Mouse (Mus musculus) ES-E14 (cell line): ENCODE measurements around the gene Bicral. TPM values are rescaled to one million over a fixed set of nuclear protein-coding genes. Genes with fewer than 3 reads are reported as not detected.

ENCODE experiments used
- DNase-seq: peaks from one replicate; pipeline ENCODE4 v3.0.0-alpha.2; 2013; ENCODE audit warnings: low read depth, low spot score
- H3K27ac ChIP-seq: 2 replicates; pipeline ENCODE4 v1.5.1; 2012; ENCODE audit warnings: low read depth, mild to moderate bottlenecking, low read length, moderate library complexity, mixed read lengths; ENCODE audit not compliant: poor library complexity, insufficient read depth, severe bottlenecking
- H3K36me3 ChIP-seq: 2 replicates; pipeline ENCODE4 v1.6.1; 2012; ENCODE audit warnings: mild to moderate bottlenecking, low read length, moderate library complexity, mixed read lengths; ENCODE audit not compliant: control insufficient read depth, poor library complexity, insufficient read depth, severe bottlenecking
- H3K4me1 ChIP-seq, 2 experiments: fragments of 150-350 bp in 1 of 2; sonication (generic) in 1 of 2; 2 replicates each; pipeline ENCODE4 v1.6.1; 2012; ENCODE audit warnings: low read length in 2 of 2, mild to moderate bottlenecking in 1 of 2, mixed read lengths in 1 of 2; ENCODE audit not compliant: control insufficient read depth in 2 of 2, insufficient read depth in 2 of 2, poor library complexity in 1 of 2
- H3K4me3 ChIP-seq, 2 experiments: fragments of 150-350 bp in 1 of 2; sonication (generic) in 1 of 2; 2 replicates each; pipeline ENCODE4 v1.5.1; 2012; ENCODE audit warnings: low read length in 2 of 2, low read depth in 1 of 2, mild to moderate bottlenecking in 1 of 2, mixed read lengths in 1 of 2; ENCODE audit not compliant: insufficient read depth in 1 of 2, poor library complexity in 1 of 2, severe bottlenecking in 1 of 2
- H3K9ac ChIP-seq: 2 replicates; pipeline ENCODE4 v1.6.1; 2012; ENCODE audit warnings: low read depth, mild to moderate bottlenecking, low read length, mixed read lengths; ENCODE audit not compliant: poor library complexity, insufficient read depth, severe bottlenecking
- H3K9me3 ChIP-seq: fragments of 150-350 bp; sonication (generic); 2 replicates; pipeline ENCODE4 v1.6.1; 2012; ENCODE audit warnings: low read depth, mild to moderate bottlenecking, low read length; ENCODE audit not compliant: control insufficient read depth, insufficient read depth
- CHD2 ChIP-seq: IDR thresholded peaks from 2 replicates; pipeline ENCODE4 v1.6.1; 2014; ENCODE audit warnings: mild to moderate bottlenecking, low read depth, low read length, inconsistent platforms
- HCFC1 ChIP-seq: IDR thresholded peaks from 2 replicates; pipeline ENCODE4 v1.6.1; 2012; ENCODE audit warnings: low read length, inconsistent platforms, borderline replicate concordance; ENCODE audit not compliant: insufficient read depth
- MAFK ChIP-seq: IDR thresholded peaks from 2 replicates; pipeline ENCODE4 v1.6.1; 2014; ENCODE audit warnings: mild to moderate bottlenecking, low read depth, low read length, inconsistent platforms; ENCODE audit not compliant: insufficient read depth
- ZC3H11A ChIP-seq: IDR thresholded peaks from 2 replicates; pipeline ENCODE4 v1.6.1; 2012; ENCODE audit warnings: low read depth, mild to moderate bottlenecking, inconsistent platforms, low read length, borderline replicate concordance
- ZNF384 ChIP-seq: IDR thresholded peaks from 2 replicates; pipeline ENCODE4 v1.6.1; 2012; ENCODE audit warnings: low read depth, low read length, inconsistent platforms
- in situ Hi-C, 2 experiments: fragments of 600-800 bp; cut with MboI; formaldehyde crosslinking; loops; one replicate each; pipeline ENCODE4 v1.15.1; 2025; ENCODE audit warnings: low sequenced_read_pairs in 2 of 2, inconsistent platforms in 1 of 2; ENCODE audit not compliant: unreplicated experiment in 2 of 2
- total RNA-seq: library from RNA; depleted of rRNA; stranded (reverse); fragments of 300-350 nt; gene quantifications from 2 replicates; pipeline ENCODE4 v1.2.3, GENCODE M21; 2012

Bicral gene
- total RNA-seq, 1 experiment = 20.2 TPM

- Histone ChIP-seq H3K4me3 (no peak overlapping the region), H3K9me3 (no peaks in the 10 kb centered on the region), H3K36me3 (no peaks in the 10 kb centered on the region), H3K4me1 (peaks cover 4 to 19% of the 10 kb centered on the region in 2 experiments; a peak in 3 of 4 replicates), H3K27ac (no peak overlapping the region), H3K9ac (no peak overlapping the region)
- TF ChIP-seq ZNF384 (no peak), ZC3H11A (no peak), CHD2 (no peak), MAFK (no peak), HCFC1 (no peak)
- DNase-seq = no peak
- in situ Hi-C loops = no loop called here
Observed at GRCm38 (mm10) chr17:46883107-46883506, 24.8 kb upstream of the Bicral start.

- DNase-seq = no peak
- no peak overlapping the region for H3K9ac ChIP-seq
- no peaks in the 10 kb centered on the region for H3K36me3 ChIP-seq
- H3K27ac ChIP-seq = no peak overlapping the region
- TF ChIP-seq CHD2 = no peak
- TF ChIP-seq HCFC1 = no peak
- TF ChIP-seq ZNF384 = no peak
- TF ChIP-seq ZC3H11A = no peak
- no peak for TF ChIP-seq MAFK
- in situ Hi-C loops = no loop called here
- no peaks in the 10 kb centered on the region for H3K9me3 ChIP-seq
- peaks cover 6 to 16% of the 10 kb centered on the region in 2 experiments; a peak in 3 of 4 replicates for H3K4me1 ChIP-seq
- no peak overlapping the region for H3K4me3 ChIP-seq
Observed at GRCm38 (mm10) chr17:46881728-46882127, 23.4 kb upstream of the Bicral start.

- in situ Hi-C loops = no loop called here
- TF ChIP-seq ZC3H11A (no peak), ZNF384 (no peak), HCFC1 (no peak), MAFK (no peak), CHD2 (no peak)
- H3K27ac ChIP-seq = no peak overlapping the region
- H3K4me3 ChIP-seq = no peak overlapping the region
- no peaks in the 10 kb centered on the region for H3K9me3 ChIP-seq
- DNase-seq = no peak
- H3K9ac ChIP-seq = no peak overlapping the region
- peaks cover 5 to 8% of the 10 kb centered on the region in 2 experiments; a peak in 2 of 4 replicates for H3K4me1 ChIP-seq
- no peaks in the 10 kb centered on the region for H3K36me3 ChIP-seq
Observed at GRCm38 (mm10) chr17:46880322-46880721, 22.0 kb upstream of the Bicral start.

- no peak for DNase-seq
- no peak overlapping the region for H3K4me3 ChIP-seq
- peaks cover 5 to 8% of the 10 kb centered on the region in 2 experiments; a peak in 2 of 4 replicates for H3K4me1 ChIP-seq
- H3K9ac ChIP-seq = no peak overlapping the region
- no peaks in the 10 kb centered on the region for H3K36me3 ChIP-seq
- H3K27ac ChIP-seq = no peak overlapping the region
- in situ Hi-C loops = no loop called here
- H3K9me3 ChIP-seq = no peaks in the 10 kb centered on the region
- TF ChIP-seq ZNF384 = no peak
Observed at GRCm38 (mm10) chr17:46879841-46880311, 21.6 kb upstream of the Bicral start.

GRCm38 (mm10) chr17:46877061-46877460, 18.8 kb upstream of the Bicral start:
- no peak for DNase-seq
- H3K4me1 ChIP-seq = peaks cover 11 to 22% of the 10 kb centered on the region in 2 experiments
- TF ChIP-seq ZNF384 (no peak), CHD2 (no peak), HCFC1 (no peak), ZC3H11A (no peak), MAFK (no peak)
- H3K9ac ChIP-seq = no peak overlapping the region
- H3K27ac ChIP-seq = no peak overlapping the region
- H3K9me3 ChIP-seq = no peaks in the 10 kb centered on the region
- in situ Hi-C loops = no loop called here
- H3K36me3 ChIP-seq = no peaks in the 10 kb centered on the region
- H3K4me3 ChIP-seq = no peak overlapping the region
